12 mouse cellular contexts compared by ENCODE assay signal in the genomic region with DNA sequence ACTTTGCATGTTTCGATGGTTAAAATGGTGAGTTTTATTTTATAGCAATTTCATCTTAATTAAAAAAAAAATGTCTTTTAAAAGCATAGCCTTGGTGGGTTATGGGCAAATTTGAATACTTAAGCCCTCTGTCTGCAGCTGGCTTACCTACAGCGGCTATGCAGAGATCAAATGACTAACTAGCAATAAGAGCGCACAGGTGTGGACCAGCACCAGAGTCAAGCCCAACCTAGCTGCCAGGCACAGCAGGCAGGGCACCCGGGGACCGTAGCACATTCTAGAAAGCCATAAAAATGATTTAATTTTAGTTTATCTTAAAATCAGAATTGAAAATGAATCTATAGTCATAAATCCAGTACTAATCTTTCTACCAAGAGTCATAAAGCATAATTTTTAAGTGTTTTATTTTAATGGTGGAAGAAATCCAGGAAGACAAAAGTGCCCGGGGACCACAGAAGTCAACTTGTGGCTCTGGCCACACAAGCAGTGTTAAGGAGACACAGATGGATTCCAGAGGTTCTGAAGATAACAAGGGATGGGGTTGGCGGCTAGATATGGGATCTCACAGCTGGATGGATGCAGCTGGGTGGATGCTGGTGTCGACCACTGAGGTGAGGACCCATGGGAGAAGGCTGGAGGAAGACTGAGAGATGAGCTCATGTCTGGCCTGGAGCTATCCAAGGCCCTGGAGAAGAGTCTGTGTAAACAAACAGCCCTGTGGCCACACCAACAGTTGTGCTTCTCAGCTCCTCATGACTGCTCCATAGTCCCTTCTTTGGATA. TPM values are rescaled to one million over a fixed set of nuclear protein-coding genes. Genes with fewer than 3 reads are reported as not detected.
A peak's percentile ranks its signal among the peaks of the same experiment; 100 is the strongest.
DNase-seq lines count a peak whose midpoint lies in the region; ATAC-seq and TF ChIP-seq lines count a peak whose summit lies in the region.
"Had no signal": no experiment of that assay in that cellular context is flagged by ENCODE, and none has a peak within 500 bp of the region (broad histone marks: within the 10 kb centered on the region; RNA-seq: fewer than 3 reads in every experiment).

No protein-coding gene starts in this region.

- peak; percentile 66; the same call in 1 of the 2 replicates for ATAC-seq in kidney, embryonic 15.5 days (replicated peaks; ENCODE audit: low FRiP score)
- ATAC-seq in kidney, postnatal 0 days (replicated peaks; ENCODE audit: low FRiP score, low read depth), result no peak
- ATAC-seq: activated CD4-positive, CD25-positive, alpha-beta regulatory T cell, adult 4 months; liver, embryonic 12.5 days had no signal

- no peak for TF ChIP-seq CTCF in kidney, postnatal 0 days (IDR thresholded peaks at IDR 0.05; ENCODE audit: low read depth)
- TF ChIP-seq CTCF in left cerebral cortex, adult 2 months (IDR thresholded peaks at IDR 0.05), result no peak

- H3K36me3 ChIP-seq in kidney, embryonic 15.5 days, result no peaks in the 10 kb centered on the region
- no peaks in the 10 kb centered on the region for H3K36me3 ChIP-seq in kidney, postnatal 0 days (ENCODE audit: insufficient read depth, low read length)
- H3K36me3 ChIP-seq: liver, embryonic 12.5 days; midbrain, embryonic 12.5 days had no signal

- 0 out of 2 replicates have a peak, but pooled peaks cover 5% of the 10 kb centered on the region for H3K27me3 ChIP-seq in kidney, embryonic 15.5 days
- H3K27me3 ChIP-seq in kidney, postnatal 0 days (ENCODE audit: insufficient read depth, low read length), result no peaks in the 10 kb centered on the region
- H3K27me3 ChIP-seq: liver, embryonic 12.5 days had no signal

- no peak overlapping the region for H3K27ac ChIP-seq in kidney, embryonic 15.5 days
- H3K27ac ChIP-seq in kidney, postnatal 0 days, result no peak overlapping the region
- H3K27ac ChIP-seq in left cerebral cortex, adult 2 months, result no peak overlapping the region
- H3K27ac ChIP-seq: liver, embryonic 12.5 days; midbrain, embryonic 12.5 days had no signal

- no peak overlapping the region for H3K9ac ChIP-seq in kidney, embryonic 15.5 days
- no peak overlapping the region for H3K9ac ChIP-seq in kidney, postnatal 0 days (ENCODE audit: low read depth, low read length)
- H3K9ac ChIP-seq: liver, embryonic 12.5 days; midbrain, embryonic 12.5 days had no signal

- no peak for DNase-seq in kidney, adult 9 months
- peak; percentile 51 for DNase-seq in heart, adult 8-10 months (ENCODE audit: low spot score)
- DNase-seq in kidney, postnatal 0 days (ENCODE audit: low spot score), result peak; percentile 60
- peak; percentile 42 for DNase-seq in thymus, postnatal 14 days
- no peak for DNase-seq in right cerebral cortex, postnatal 14 days
- no peak for DNase-seq in left cerebral cortex, adult 2 months (ENCODE audit: extremely low spot score in 1 of 2, low spot score in 2 of 2)
- DNase-seq: cerebellum, adult 9-10 months; spleen, adult 18-20 months had no signal

- 63% methylated on average over 8 of the region's 8 CpGs for WGBS in kidney, embryonic 15.5 days
- WGBS in kidney, postnatal 0 days, result 60% methylated on average over 8 of the region's 8 CpGs

- no peak overlapping the region for H3K4me2 ChIP-seq in kidney, embryonic 15.5 days
- no peak overlapping the region for H3K4me2 ChIP-seq in kidney, postnatal 0 days (ENCODE audit: low read length)
- H3K4me2 ChIP-seq: liver, embryonic 12.5 days; midbrain, embryonic 12.5 days had no signal

- H3K9me3 ChIP-seq in kidney, embryonic 15.5 days (replicated peaks), result no peaks in the 10 kb centered on the region
- H3K9me3 ChIP-seq in kidney, postnatal 0 days (replicated peaks; ENCODE audit: low read length), result no peaks in the 10 kb centered on the region
- H3K9me3 ChIP-seq: liver, embryonic 12.5 days; midbrain, embryonic 12.5 days had no signal

- intact Hi-C loops in left cerebral cortex, adult 2 months (cut with DNase I), result no loop called here

- no peak overlapping the region for H3K4me3 ChIP-seq in kidney, embryonic 15.5 days (replicated peaks)
- H3K4me3 ChIP-seq in kidney, postnatal 0 days (replicated peaks; ENCODE audit: low read depth, low read length), result no peak overlapping the region
- no peak overlapping the region for H3K4me3 ChIP-seq in left cerebral cortex, adult 2 months
- H3K4me3 ChIP-seq: liver, embryonic 12.5 days; midbrain, embryonic 12.5 days had no signal

- peaks cover 14% of the 10 kb centered on the region; the same call in 1 of the 2 replicates for H3K4me1 ChIP-seq in kidney, embryonic 15.5 days
- H3K4me1 ChIP-seq in kidney, postnatal 0 days (replicated peaks; ENCODE audit: insufficient read depth, low read length), result no peaks in the 10 kb centered on the region
- H3K4me1 ChIP-seq: liver, embryonic 12.5 days; midbrain, embryonic 12.5 days had no signal

RNA-seq across cellular contexts. Expression of a gene that starts 46.5 kb away (rescaled TPM):
- 29.4 and 32.4 TPM in 2 replicates for polyA plus RNA-seq in kidney, embryonic 15.5 days (2015; fragmentation: Nextera tagmentation; extraction: Ambion mirVana)
- total RNA-seq in heart, adult 8-10 months (2022), result 1 to 10 TPM; 1.9 to 2.5 (median 2.2) TPM
- 35.8 and 40.6 TPM in 2 replicates for polyA plus RNA-seq in kidney, postnatal 0 days (2015; fragmentation: Nextera tagmentation; extraction: Ambion mirVana)
- total RNA-seq in left cerebral cortex, adult 2 months (2021), result 1 to 10 TPM; 8.0 to 9.4 TPM

Comparison
In these comparisons a context has a peak if more than half of its experiments do, and no peak if none do; other contexts are left out.
1. DNase-seq: peak in heart, adult 8-10 months (single experiment), kidney, postnatal 0 days (single experiment) and thymus, postnatal 14 days (single experiment); none in kidney, adult 9 months (single experiment), right cerebral cortex, postnatal 14 days (single experiment) and left cerebral cortex, adult 2 months (0 of 2).